Mouse (Mus musculus): ENCODE measurements around the gene Herc4.

The Herc4 gene

GRCm38 (mm10) chr10:63243493-63244054 is at the start of gene Herc4:
Gene Herc4 (plus strand): TSS chr10:63243810.
- WGBS: under 1% methylated on average over 40 of the region's 44 CpGs

- WGBS: 84% methylated on average over 4 of the region's 4 CpGs
Measured at GRCm38 (mm10) chr10:63199008-63199407, 44.6 kb upstream of the Herc4 start.

GRCm38 (mm10) chr10:63201534-63201933 is 42.1 kb upstream of the Herc4 start:
- WGBS: 84% methylated on average over 8 of the region's 8 CpGs

- 75% methylated on average over 3 of the region's 3 CpGs for WGBS
Measured at GRCm38 (mm10) chr10:63203002-63203401, 40.6 kb upstream of the Herc4 start.

GRCm38 (mm10) chr10:63203728-63204127 is 39.9 kb upstream of the Herc4 start, which contains the start of gene Mypn:
Gene Mypn (minus strand): TSS chr10:63203952.
- 88% methylated on average over 15 of the region's 15 CpGs for WGBS

- WGBS: 75% methylated on average over 6 of the region's 6 CpGs
Measured at GRCm38 (mm10) chr10:63208871-63209270, 34.7 kb upstream of the Herc4 start.

- WGBS: 49% methylated on average over 7 of the region's 7 CpGs
Measured at GRCm38 (mm10) chr10:63221081-63221783, 22.4 kb upstream of the Herc4 start.

GRCm38 (mm10) chr10:63224341-63224740 is 19.3 kb upstream of the Herc4 start:
- 46% methylated on average over 12 of the region's 12 CpGs for WGBS

- WGBS: 61% methylated on average over 7 of the region's 7 CpGs
Measured at GRCm38 (mm10) chr10:63230266-63230665, 13.3 kb upstream of the Herc4 start.

GRCm38 (mm10) chr10:63230854-63231253 is 12.8 kb upstream of the Herc4 start:
- WGBS: 21% methylated on average over 4 of the region's 5 CpGs

GRCm38 (mm10) chr10:63231630-63232029 is 12.0 kb upstream of the Herc4 start:
- WGBS: 74% methylated on average over 5 of the region's 5 CpGs

GRCm38 (mm10) chr10:63234133-63234532 is 9.5 kb upstream of the Herc4 start:
- 44% methylated on average over 5 of the region's 5 CpGs for WGBS

- 88% methylated on average over 8 of the region's 8 CpGs for WGBS
Measured at GRCm38 (mm10) chr10:63235889-63236288, 7.7 kb upstream of the Herc4 start.

GRCm38 (mm10) chr10:63236663-63237062 is 6.9 kb upstream of the Herc4 start:
- WGBS: 92% methylated on average over 6 of the region's 6 CpGs

GRCm38 (mm10) chr10:63237206-63237605 is 6.4 kb upstream of the Herc4 start:
- 75% methylated on average over 2 of the region's 2 CpGs for WGBS

GRCm38 (mm10) chr10:63238090-63238489 is 5.5 kb upstream of the Herc4 start:
- 84% methylated on average over 4 of the region's 4 CpGs for WGBS

GRCm38 (mm10) chr10:63239848-63240247 is 3.8 kb upstream of the Herc4 start:
- WGBS: 88% methylated on average over 2 of the region's 2 CpGs

- 46% methylated on average over 2 of the region's 2 CpGs for WGBS
Measured at GRCm38 (mm10) chr10:63240868-63241271, 2.7 kb upstream of the Herc4 start.

GRCm38 (mm10) chr10:63242798-63243435 is 693 bp upstream of the Herc4 start:
- WGBS: 10% methylated on average over 12 of the region's 12 CpGs

- WGBS: under 1% methylated on average over 41 of the region's 41 CpGs
Measured at GRCm38 (mm10) chr10:63244055-63244671, 553 bp downstream of the Herc4 start.

- WGBS: 15% methylated on average over 5 of the region's 5 CpGs
Measured at GRCm38 (mm10) chr10:63244746-63245145, 1.1 kb downstream of the Herc4 start.

GRCm38 (mm10) chr10:63245846-63246245 is 2.2 kb downstream of the Herc4 start:
- 91% methylated on average over 3 of the region's 3 CpGs for WGBS

Measured in cerebral cortex, adult 2 months (tissue).